Comparison of ENCODE assay signal across 8 mouse cellular contexts in genomic region chr14:25396990-25397531, GRCm38 (mm10).
DNase-seq lines count a peak whose midpoint lies in the region; ATAC-seq and TF ChIP-seq lines count a peak whose summit lies in the region.
"Had no signal": no experiment of that assay in that cellular context is flagged by ENCODE, and none has a peak within 500 bp of the region (broad histone marks: within the 10 kb centered on the region; RNA-seq: fewer than 3 reads in every experiment).

No protein-coding gene starts in this region.

- intact Hi-C loops in left cerebral cortex, adult 2 months (cut with DNase I), result no loop called here

- no peaks in the 10 kb centered on the region for H3K9me3 ChIP-seq in embryonic facial prominence, embryonic 13.5 days
- no peaks in the 10 kb centered on the region for H3K9me3 ChIP-seq in heart, embryonic 11.5 days (replicated peaks; ENCODE audit: control insufficient read depth, low read length)
- no peaks in the 10 kb centered on the region for H3K9me3 ChIP-seq in kidney, embryonic 15.5 days (replicated peaks)

- H3K9ac ChIP-seq in embryonic facial prominence, embryonic 13.5 days, result 0 out of 2 replicates have a peak overlapping the region, but pooled peaks have one; percentile 32
- no peak overlapping the region for H3K9ac ChIP-seq in heart, embryonic 11.5 days (ENCODE audit: low read depth, low read length)
- H3K9ac ChIP-seq in kidney, embryonic 15.5 days, result peak overlapping the region; percentile 3; the same call in 1 of the 2 replicates

- H3K27me3 ChIP-seq in embryonic facial prominence, embryonic 13.5 days, result no peaks in the 10 kb centered on the region
- H3K27me3 ChIP-seq in heart, embryonic 11.5 days (ENCODE audit: control insufficient read depth, insufficient read depth, low read length), result no peaks in the 10 kb centered on the region
- H3K27me3 ChIP-seq in kidney, embryonic 15.5 days, result no peaks in the 10 kb centered on the region

- H3K27ac ChIP-seq in embryonic facial prominence, embryonic 13.5 days, result peak overlapping the region; percentile 66
- H3K27ac ChIP-seq in heart, embryonic 11.5 days (ENCODE audit: low read depth, low read length), result 0 out of 2 replicates have a peak overlapping the region, but pooled peaks have one; percentile 13
- H3K27ac ChIP-seq in kidney, embryonic 15.5 days, result peak overlapping the region; percentile 72
- no peak overlapping the region for H3K27ac ChIP-seq in left cerebral cortex, adult 2 months
- H3K27ac ChIP-seq: macrophage had no signal

- peaks cover 20% of the 10 kb centered on the region for H3K4me1 ChIP-seq in embryonic facial prominence, embryonic 13.5 days
- peaks cover 47% of the 10 kb centered on the region for H3K4me1 ChIP-seq in heart, embryonic 11.5 days (ENCODE audit: control insufficient read depth, insufficient read depth, low read length)
- H3K4me1 ChIP-seq in kidney, embryonic 15.5 days, result peaks cover 24% of the 10 kb centered on the region

- H3K4me3 ChIP-seq in embryonic facial prominence, embryonic 13.5 days, result peak overlapping the region; percentile 20
- peak overlapping the region; percentile 23 for H3K4me3 ChIP-seq in heart, embryonic 11.5 days (ENCODE audit: low read depth, low read length)
- H3K4me3 ChIP-seq in kidney, embryonic 15.5 days (replicated peaks), result peak overlapping the region; percentile 28
- no peak overlapping the region for H3K4me3 ChIP-seq in left cerebral cortex, adult 2 months

- 2% methylated on average over 9 of the region's 9 CpGs for WGBS in embryonic facial prominence, embryonic 13.5 days
- WGBS in heart, embryonic 11.5 days (ENCODE audit: insufficient replicate concordance), result 1% methylated on average over 9 of the region's 9 CpGs
- WGBS in kidney, embryonic 15.5 days, result 1% methylated on average over 9 of the region's 9 CpGs

- peak overlapping the region; percentile 50 for H3K4me2 ChIP-seq in embryonic facial prominence, embryonic 13.5 days
- peak overlapping the region; percentile 48 for H3K4me2 ChIP-seq in heart, embryonic 11.5 days
- peak overlapping the region; percentile 51 for H3K4me2 ChIP-seq in kidney, embryonic 15.5 days

- TF ChIP-seq CTCF in left cerebral cortex, adult 2 months (IDR thresholded peaks at IDR 0.05), result no peak

- no peak for ATAC-seq in embryonic facial prominence, embryonic 13.5 days (ENCODE audit: insufficient number of reproducible peaks, insufficient read depth, low FRiP score, low TSS enrichment, low read depth)
- peak; percentile 80 for ATAC-seq in heart, embryonic 11.5 days (replicated peaks; ENCODE audit: insufficient number of reproducible peaks, low FRiP score, low TSS enrichment)
- peak; percentile 88 for ATAC-seq in kidney, embryonic 15.5 days (replicated peaks; ENCODE audit: low FRiP score)

- H3K36me3 ChIP-seq in embryonic facial prominence, embryonic 13.5 days, result no peaks in the 10 kb centered on the region
- no peaks in the 10 kb centered on the region for H3K36me3 ChIP-seq in heart, embryonic 11.5 days (ENCODE audit: control insufficient read depth, insufficient read depth, low read length)
- H3K36me3 ChIP-seq in kidney, embryonic 15.5 days, result no peaks in the 10 kb centered on the region

- DNase-seq in adrenal gland, postnatal 10 days, result peak; percentile 79
- DNase-seq in lung, postnatal 25 days (ENCODE audit: low spot score), result peak; percentile 79
- DNase-seq in urinary bladder, postnatal 25 days (ENCODE audit: low spot score), result peak; percentile 38
- DNase-seq in left cerebral cortex, adult 2 months (ENCODE audit: extremely low spot score in 1 of 2, low spot score in 2 of 2), result no peak

Comparison
In these comparisons a context has a peak if more than half of its experiments do, and no peak if none do; other contexts are left out.
1. DNase-seq: peak in adrenal gland, postnatal 10 days (single experiment), lung, postnatal 25 days (single experiment) and urinary bladder, postnatal 25 days (single experiment); none in left cerebral cortex, adult 2 months (0 of 2).
2. Peak in every context shown above with its lines, with median percentiles within 50 percentile points of each other: H3K4me2 ChIP-seq.